Mouse (Mus musculus): ENCODE data around the gene H2-DMb2.

DNA sequence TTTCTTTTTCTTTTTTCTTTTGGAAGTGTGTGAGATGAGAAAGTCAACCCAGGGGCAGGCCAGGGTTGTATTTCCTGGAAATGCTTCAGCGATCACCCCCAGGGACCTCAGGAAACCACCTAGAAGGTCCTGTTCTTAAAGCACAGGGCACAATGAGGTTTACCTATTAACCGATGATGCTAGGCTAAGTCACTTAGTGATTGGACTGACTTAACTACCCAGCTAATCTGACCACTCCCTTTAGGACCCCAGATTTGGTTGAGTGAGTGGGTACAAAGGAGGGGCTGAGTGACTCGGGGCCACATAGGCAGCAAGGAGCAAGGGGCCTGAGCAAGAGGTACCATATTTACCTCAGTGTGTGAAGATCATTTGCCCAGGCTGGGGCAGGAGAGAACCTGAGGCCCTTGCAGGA, 1.9 kb downstream of the H2-DMb2 start:
- TF ChIP-seq CTCF (IDR thresholded peaks at IDR 0.05; ENCODE audit: low read depth): no peak
- no peak for TF ChIP-seq EP300 (optimal IDR thresholded peaks at IDR 0.05)
